Mouse (Mus musculus) erythroblast, embryonic 14.5 days (primary cell): Measurements from ENCODE around the gene Slc44a3.

Source experiments
- GATA1 ChIP-seq: IDR thresholded peaks from 2 replicates; pipeline ENCODE4 v1.6.1; 2012; ENCODE audit warnings: low read length, inconsistent platforms, mixed read lengths
- TAL1 ChIP-seq: IDR thresholded peaks from 3 replicates; pipeline ENCODE4 v1.6.1; 2012; ENCODE audit warnings: low read length, inconsistent platforms, mixed read lengths

GRCm38 (mm10) chr3:121570623-121571022 is 38.4 kb upstream of the Slc44a3 start:
- TF ChIP-seq GATA1 (no peak), TAL1 (no peak)
